Mouse (Mus musculus): ENCODE results near the gene Usp25.

- TF ChIP-seq CTCF (IDR thresholded peaks at IDR 0.05; ENCODE audit: low read depth) (no peak), EP300 (IDR thresholded peaks at IDR 0.05; ENCODE audit: low read depth) (no peak)
These were observed 1.1 kb downstream of the Usp25 start for GRCm38 (mm10) chr16:77014321-77015211.
